Mouse (Mus musculus): ENCODE results near the gene Cdk7.

- no peak for TF ChIP-seq CTCF (IDR thresholded peaks at IDR 0.05)
- no peak for TF ChIP-seq EP300 (IDR thresholded peaks at IDR 0.05)
Observed at GRCm38 (mm10) chr13:100743346-100744035, 12.8 kb upstream of the Cdk7 start.
